Mouse (Mus musculus) myocyte (in vitro differentiated cells): Measurements from ENCODE around the gene Ltbr.

Experiments
- CEBPB ChIP-seq: IDR thresholded peaks from 2 replicates; pipeline ENCODE4 v1.6.1; 2011; ENCODE audit warnings: mild to moderate bottlenecking, moderate library complexity; ENCODE audit not compliant: poor library complexity, insufficient read depth, severe bottlenecking
- E2F4 ChIP-seq: IDR thresholded peaks from one replicate; pipeline ENCODE4 v1.6.1; 2011; ENCODE audit warnings: mild to moderate bottlenecking, control low read depth, moderate library complexity; ENCODE audit not compliant: insufficient read depth
- MAX ChIP-seq: IDR thresholded peaks from one replicate; pipeline ENCODE4 v1.6.1; 2011; ENCODE audit warnings: low read depth, mild to moderate bottlenecking, control low read depth
- MYOG ChIP-seq, 3 experiments: IDR thresholded peaks; one replicate each; pipeline ENCODE4 v1.6.1; 2011; ENCODE audit warnings: control low read depth in 2 of 3, low read depth in 2 of 3, mild to moderate bottlenecking in 2 of 3; ENCODE audit not compliant: insufficient read length in 2 of 3, control insufficient read depth in 1 of 3, insufficient read depth in 1 of 3
- POLR2A ChIP-seq: IDR thresholded peaks from one replicate; pipeline ENCODE4 v1.6.1; 2011; ENCODE audit warnings: low read depth, mild to moderate bottlenecking, control low read depth, moderate library complexity; ENCODE audit not compliant: insufficient read length
- POLR2AphosphoS2 ChIP-seq: IDR thresholded peaks from one replicate; pipeline ENCODE4 v1.6.1; 2011; ENCODE audit warnings: low read depth, control low read depth; ENCODE audit not compliant: insufficient read length
- REST ChIP-seq: IDR thresholded peaks from one replicate; pipeline ENCODE4 v1.6.1; 2011; ENCODE audit warnings: mild to moderate bottlenecking, control low read depth, moderate library complexity; ENCODE audit not compliant: insufficient read depth, insufficient read length
- SRF ChIP-seq: IDR thresholded peaks from one replicate; pipeline ENCODE4 v1.6.1; 2011; ENCODE audit warnings: low read depth; ENCODE audit not compliant: control insufficient read depth, insufficient read length
- TCF12 ChIP-seq: IDR thresholded peaks from one replicate; pipeline ENCODE4 v1.6.1; 2011; ENCODE audit warnings: mild to moderate bottlenecking, control low read depth; ENCODE audit not compliant: poor library complexity, insufficient read depth, severe bottlenecking
- TCF3 ChIP-seq: IDR thresholded peaks from one replicate; pipeline ENCODE4 v1.6.1; 2011; ENCODE audit warnings: low read depth, control low read depth; ENCODE audit not compliant: insufficient read length

GRCm38 (mm10) chr6:125317077-125317476 lies 3.4 kb upstream of the Ltbr start:
- no peak for TF ChIP-seq POLR2A
- no peak for TF ChIP-seq TCF12
- TF ChIP-seq TCF3 = no peak
- TF ChIP-seq MYOG (IDR thresholded peaks at IDR 0.05; ENCODE audit: control insufficient read depth in 1 of 3, insufficient read depth in 1 of 3, insufficient read length in 2 of 3, low read depth in 2 of 3) = no peak
- TF ChIP-seq MAX = no peak
- no peak for TF ChIP-seq REST
- TF ChIP-seq E2F4 = no peak
- no peak for TF ChIP-seq POLR2AphosphoS2
- no peak for TF ChIP-seq SRF
- TF ChIP-seq CEBPB = no peak
